Comparison of ENCODE assay signal across 24 mouse cellular contexts in genomic region chr17:66502865-66503264, GRCm38 (mm10). TPM values are rescaled to one million over a fixed set of nuclear protein-coding genes. Genes with fewer than 3 reads are reported as not detected.
DNase-seq lines count a peak whose midpoint lies in the region; ATAC-seq lines count a peak whose summit lies in the region.
"Had no signal": no experiment of that assay in that cellular context is flagged by ENCODE, and none has a peak within 500 bp of the region (broad histone marks: within the 10 kb centered on the region; RNA-seq: fewer than 3 reads in every experiment).

No protein-coding gene starts in this region.

- H3K27me3 ChIP-seq in kidney, embryonic 14.5 days (ENCODE audit: control insufficient read depth, insufficient read depth, low read length) = no peaks in the 10 kb centered on the region
- no peaks in the 10 kb centered on the region for H3K27me3 ChIP-seq in kidney, embryonic 16.5 days (ENCODE audit: insufficient read depth, low read length)
- H3K27me3 ChIP-seq: embryonic facial prominence, embryonic 15.5 days; hindbrain, embryonic 12.5 days; limb, embryonic 12.5 days; liver, embryonic 15.5 days; megakaryocyte, embryonic 14.5 days; midbrain, embryonic 12.5 days; neural tube, embryonic 13.5 days had no signal

- no peak overlapping the region for H3K4me3 ChIP-seq in kidney, embryonic 14.5 days (ENCODE audit: low read length)
- no peak overlapping the region for H3K4me3 ChIP-seq in kidney, embryonic 16.5 days (ENCODE audit: low read length)
- H3K4me3 ChIP-seq: embryonic facial prominence, embryonic 10.5 days; embryonic facial prominence, embryonic 15.5 days; hindbrain, embryonic 12.5 days; layer of hippocampus, adult 2 months; left cerebral cortex, adult 2 months; limb, embryonic 12.5 days; liver, embryonic 15.5 days; megakaryocyte, embryonic 14.5 days; midbrain, embryonic 12.5 days; neural tube, embryonic 13.5 days had no signal

- H3K4me2 ChIP-seq in kidney, embryonic 14.5 days (replicated peaks; ENCODE audit: low read depth, low read length) = no peak overlapping the region
- H3K4me2 ChIP-seq in kidney, embryonic 16.5 days (replicated peaks; ENCODE audit: low read depth, low read length) = no peak overlapping the region
- H3K4me2 ChIP-seq: embryonic facial prominence, embryonic 15.5 days; hindbrain, embryonic 12.5 days; limb, embryonic 12.5 days; liver, embryonic 15.5 days; midbrain, embryonic 12.5 days; neural tube, embryonic 13.5 days had no signal

- peaks cover 57% of the 10 kb centered on the region for H3K36me3 ChIP-seq in kidney, embryonic 14.5 days (ENCODE audit: control insufficient read depth, insufficient read depth, low read length)
- peaks cover 50% of the 10 kb centered on the region for H3K36me3 ChIP-seq in kidney, embryonic 16.5 days (ENCODE audit: insufficient read depth, low read length)

- no peaks in the 10 kb centered on the region for H3K4me1 ChIP-seq in kidney, embryonic 14.5 days (ENCODE audit: control insufficient read depth, insufficient read depth, low read length)
- no peaks in the 10 kb centered on the region for H3K4me1 ChIP-seq in kidney, embryonic 16.5 days (ENCODE audit: insufficient read depth, low read length)
- H3K4me1 ChIP-seq: embryonic facial prominence, embryonic 10.5 days; hindbrain, embryonic 12.5 days; limb, embryonic 12.5 days; liver, embryonic 15.5 days; midbrain, embryonic 12.5 days; neural tube, embryonic 13.5 days had no signal

- WGBS in kidney, embryonic 14.5 days = 86% methylated on average over 6 of the region's 6 CpGs
- 80% methylated on average over 6 of the region's 6 CpGs for WGBS in kidney, embryonic 16.5 days

- no peak overlapping the region for H3K9ac ChIP-seq in kidney, embryonic 14.5 days (ENCODE audit: low read depth, low read length)
- H3K9ac ChIP-seq in kidney, embryonic 16.5 days (replicated peaks; ENCODE audit: low read length) = no peak overlapping the region
- H3K9ac ChIP-seq: embryonic facial prominence, embryonic 15.5 days; hindbrain, embryonic 12.5 days; limb, embryonic 12.5 days; liver, embryonic 15.5 days; midbrain, embryonic 12.5 days; neural tube, embryonic 13.5 days had no signal

- intact Hi-C loops in heart, postnatal 25 days (cut with DNase I) = no loop called here

- ATAC-seq in kidney, embryonic 14.5 days (ENCODE audit: low FRiP score, low TSS enrichment) = no peak
- ATAC-seq in kidney, embryonic 16.5 days (ENCODE audit: low FRiP score, low TSS enrichment) = 0 out of 2 replicates have a peak, but pooled peaks have one; percentile 24
- ATAC-seq: intestine, postnatal 0 days had no signal

- no peaks in the 10 kb centered on the region for H3K9me3 ChIP-seq in kidney, embryonic 14.5 days (ENCODE audit: control insufficient read depth, low read length)
- H3K9me3 ChIP-seq in kidney, embryonic 16.5 days (ENCODE audit: low read length) = no peaks in the 10 kb centered on the region
- H3K9me3 ChIP-seq: embryonic facial prominence, embryonic 10.5 days; embryonic facial prominence, embryonic 15.5 days; hindbrain, embryonic 12.5 days; limb, embryonic 12.5 days; liver, embryonic 15.5 days; megakaryocyte, embryonic 14.5 days; midbrain, embryonic 12.5 days; neural tube, embryonic 13.5 days had no signal

- no peak overlapping the region for H3K27ac ChIP-seq in kidney, embryonic 14.5 days (ENCODE audit: low read depth, low read length)
- H3K27ac ChIP-seq in kidney, embryonic 16.5 days (ENCODE audit: low read length) = no peak overlapping the region
- H3K27ac ChIP-seq: embryonic facial prominence, embryonic 10.5 days; embryonic facial prominence, embryonic 15.5 days; hindbrain, embryonic 12.5 days; layer of hippocampus, adult 2 months; left cerebral cortex, adult 2 months; limb, embryonic 12.5 days; liver, embryonic 15.5 days; midbrain, embryonic 12.5 days; neural tube, embryonic 13.5 days had no signal

- DNase-seq in kidney, adult 11 months = peak; percentile 36
- peak; percentile 27 for DNase-seq in lung, postnatal 10 days
- DNase-seq in lung, adult 18-20 months = no peak
- peak; percentile 43 to 46 for DNase-seq in kidney, postnatal 36 days
- no peak for DNase-seq in heart, postnatal 25 days (ENCODE audit: low spot score)
- DNase-seq: adrenal gland, postnatal 36 days; B cell, adult 2 months; gastrocnemius, postnatal 10 days; thymus, adult 2 months; thymus, postnatal 36 days had no signal

RNA-seq across cellular contexts. Expression of gene Rab12, which starts 16.7 kb away (rescaled TPM):
- 48.0 and 55.2 TPM in 2 replicates for polyA plus RNA-seq in kidney, embryonic 14.5 days (2014; fragmentation: Nextera tagmentation; extraction: Ambion mirVana)
- polyA plus RNA-seq in kidney, embryonic 16.5 days (2015; fragmentation: Nextera tagmentation; extraction: Ambion mirVana) = 15.7 and 35.9 TPM in 2 replicates
- 100 to 1,000 TPM; 206 to 221 TPM for total RNA-seq in heart, postnatal 25 days (2021)

RNA-seq across cellular contexts. Expression of gene Mtcl1, which starts 53.3 kb away (rescaled TPM):
- 6.3 and 6.8 TPM in 2 replicates for polyA plus RNA-seq in kidney, embryonic 14.5 days (2014; fragmentation: Nextera tagmentation; extraction: Ambion mirVana)
- 5.0 and 5.2 TPM in 2 replicates for polyA plus RNA-seq in kidney, embryonic 16.5 days (2015; fragmentation: Nextera tagmentation; extraction: Ambion mirVana)
- 1 to 10 TPM; 4.2 to 6.0 TPM for total RNA-seq in heart, postnatal 25 days (2021)
- total RNA-seq: granulocyte monocyte progenitor cell, adult 5-6 weeks had no signal

Comparison
In these comparisons a context has a peak if more than half of its experiments do, and no peak if none do; other contexts are left out.
1. DNase-seq: peak in kidney, adult 11 months (single experiment), lung, postnatal 10 days (single experiment) and kidney, postnatal 36 days (2 of 2); none in lung, adult 18-20 months (0 of 2) and heart, postnatal 25 days (single experiment).